Mouse (Mus musculus) WW6 (cell line): ENCODE data around the gene Suv39h2.

Experiments used
- DNase-seq: peaks from one replicate; pipeline ENCODE4 v3.0.0-alpha.2; 2013; ENCODE audit warnings: low read depth, low spot score

The Suv39h2 gene

GRCm38 (mm10) chr2:3474861-3475283, at the start of gene Suv39h2:
Suv39h2 (minus strand) TSS chr2:3475031.
- peak; percentile 81 for DNase-seq

DNA sequence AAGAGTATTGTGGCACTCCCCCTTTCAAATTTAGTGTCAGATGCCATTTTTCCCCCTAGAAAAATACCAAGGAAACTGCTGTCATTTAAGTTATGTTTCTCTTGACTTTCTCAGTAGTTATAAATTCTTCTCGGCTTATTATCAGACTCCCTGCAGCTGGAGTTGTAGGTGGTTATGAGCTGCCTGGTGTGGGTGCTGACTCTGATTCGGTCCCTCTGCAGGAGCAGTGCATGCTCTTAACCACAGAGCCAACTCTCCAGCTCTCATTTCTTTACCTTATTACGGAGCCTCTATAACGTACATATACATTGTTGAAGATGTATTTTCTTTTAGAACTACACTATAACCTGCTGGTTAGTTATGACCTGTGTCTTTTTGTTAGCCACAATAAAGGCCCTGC, 47.7 kb upstream of the Suv39h2 start:
- no peak for DNase-seq

DNA sequence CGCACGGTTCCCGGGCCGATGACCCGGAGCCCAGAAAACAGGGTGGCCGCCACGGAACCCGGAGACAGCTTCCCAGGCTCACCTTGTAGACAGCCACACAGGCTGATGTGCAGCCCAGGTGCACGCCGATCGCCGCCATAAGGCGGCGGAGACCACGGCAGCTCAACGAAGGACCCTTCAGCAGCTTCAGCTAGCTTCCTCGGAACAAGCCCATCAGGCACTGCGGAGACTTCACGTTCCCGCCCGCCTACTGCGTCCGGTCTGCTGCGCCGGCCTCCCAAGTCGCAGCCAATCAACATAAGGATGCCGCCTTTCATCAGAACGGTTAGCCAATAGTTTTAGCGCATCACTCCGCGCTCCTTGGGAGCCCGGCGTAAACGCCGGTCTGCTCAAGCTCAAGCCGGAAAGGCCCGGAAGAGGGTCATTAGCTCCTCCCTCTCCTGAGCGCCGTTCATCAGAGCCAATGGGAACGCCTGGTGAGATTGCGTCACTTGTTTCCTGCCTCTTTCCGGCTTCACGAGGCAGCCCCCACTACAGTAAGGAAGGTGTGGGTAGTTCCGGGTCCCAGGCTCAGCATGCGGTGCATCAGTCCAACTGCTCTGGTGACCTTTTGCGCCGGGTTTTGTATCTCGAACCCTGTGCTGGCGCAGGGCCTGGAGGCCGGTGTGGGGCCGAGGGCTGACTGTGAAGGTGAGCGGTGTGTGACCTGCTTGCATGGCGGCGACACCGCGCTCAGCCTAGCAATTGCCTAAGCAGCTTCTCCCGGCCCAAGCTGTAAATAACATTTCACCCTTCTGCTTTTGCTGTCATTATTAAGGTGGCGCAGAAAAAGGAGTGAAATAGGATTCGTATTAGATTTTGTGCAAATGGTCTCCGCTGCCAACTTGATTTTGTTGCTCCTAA, 38.0 kb upstream of the Suv39h2 start, which contains the start of the genes Gm45902, Hspa14 and Cdnf:
Gm45902 (minus strand) TSS at position 239 of the 903 bp plus-strand sequence.
Hspa14 (minus strand) TSS at position 263 of the 903 bp plus-strand sequence.
Cdnf (plus strand) TSS at position 479 of the 903 bp plus-strand sequence.
- DNase-seq: peak; percentile 92

DNA sequence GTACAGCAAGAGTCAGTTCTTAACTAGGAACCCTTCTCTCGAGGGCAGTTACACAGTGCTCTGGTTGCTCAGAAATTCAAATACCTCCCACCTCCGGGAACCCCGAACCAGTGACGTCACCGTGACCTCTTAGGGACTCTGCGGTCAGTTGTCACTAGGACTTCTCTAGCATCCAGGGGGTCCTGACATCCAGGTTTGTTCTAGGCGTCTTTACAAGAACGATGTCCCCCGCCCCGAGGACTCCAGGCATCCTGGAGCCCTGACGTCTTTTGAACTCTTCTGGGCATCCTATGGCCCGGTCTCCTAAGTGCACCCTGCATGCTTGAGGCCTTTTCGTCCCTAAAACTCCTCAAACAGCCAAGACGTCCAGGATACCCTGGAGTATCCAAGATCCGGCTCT, 37.2 kb upstream of the Suv39h2 start:
- DNase-seq: no peak

DNA sequence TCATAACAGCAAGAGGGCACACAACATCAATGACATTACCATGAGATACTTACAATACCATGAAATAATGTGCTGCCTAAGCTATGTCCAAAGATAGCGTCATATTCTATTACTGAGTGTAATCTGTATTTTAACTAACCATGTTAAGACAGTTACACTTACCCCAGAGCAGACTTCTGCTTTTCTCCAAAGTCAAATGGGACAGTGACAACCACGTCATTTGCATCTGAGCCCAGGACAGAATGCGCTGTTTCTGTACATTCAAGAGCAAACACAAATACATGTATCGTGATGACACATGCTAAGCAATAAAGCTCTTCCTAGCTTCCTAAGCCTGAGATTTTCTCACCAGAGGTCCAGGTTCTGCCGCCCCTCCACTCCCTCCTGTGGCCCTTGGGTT, 26.1 kb upstream of the Suv39h2 start:
- no peak for DNase-seq

DNA sequence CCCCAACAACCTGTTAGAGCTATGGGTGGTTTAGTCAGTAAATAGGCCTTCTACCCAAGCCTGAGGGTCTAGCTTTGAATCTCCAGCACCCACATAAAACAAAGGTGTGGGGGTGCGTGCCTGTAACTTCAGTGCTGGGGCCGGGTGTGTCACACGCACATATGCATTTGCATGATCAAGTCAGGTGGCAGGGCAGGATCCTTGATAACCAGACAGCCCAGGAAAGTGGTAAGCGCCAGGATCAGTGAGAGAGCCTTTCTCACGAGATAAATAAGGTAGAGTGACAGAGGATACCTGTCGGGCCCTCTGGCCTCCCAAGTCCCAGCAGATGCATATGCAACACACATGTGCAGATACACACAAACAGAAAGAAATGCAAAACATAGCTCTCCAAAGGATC, 24.7 kb upstream of the Suv39h2 start:
- DNase-seq: no peak

DNA sequence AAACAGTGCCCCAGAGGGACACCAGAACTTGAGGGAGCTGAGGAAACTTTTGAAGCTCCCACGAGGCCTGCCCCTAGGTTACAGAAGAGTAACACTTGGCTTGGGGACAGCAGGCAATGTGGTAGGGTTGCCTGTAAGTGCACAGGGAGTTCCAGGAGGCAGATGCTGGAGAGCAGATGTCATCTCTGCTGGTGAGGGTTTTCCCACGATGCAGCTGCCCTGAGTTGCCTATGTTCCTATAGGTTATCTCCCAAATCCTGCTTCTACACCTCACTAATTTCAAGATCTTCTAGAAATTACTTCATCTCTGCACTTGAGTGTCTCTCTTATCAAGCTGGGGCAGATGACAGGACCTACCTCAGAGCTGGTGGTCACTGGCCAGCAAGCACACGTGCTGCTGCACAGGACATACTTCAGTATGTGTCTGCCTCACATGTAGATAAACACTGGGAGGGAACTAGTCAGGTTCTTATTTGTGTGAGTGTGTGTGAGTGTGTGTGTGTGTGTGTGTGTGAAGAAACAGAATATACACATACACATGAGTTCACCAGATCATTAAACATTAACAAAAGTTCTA, 19.1 kb upstream of the Suv39h2 start:
- no peak for DNase-seq

DNA sequence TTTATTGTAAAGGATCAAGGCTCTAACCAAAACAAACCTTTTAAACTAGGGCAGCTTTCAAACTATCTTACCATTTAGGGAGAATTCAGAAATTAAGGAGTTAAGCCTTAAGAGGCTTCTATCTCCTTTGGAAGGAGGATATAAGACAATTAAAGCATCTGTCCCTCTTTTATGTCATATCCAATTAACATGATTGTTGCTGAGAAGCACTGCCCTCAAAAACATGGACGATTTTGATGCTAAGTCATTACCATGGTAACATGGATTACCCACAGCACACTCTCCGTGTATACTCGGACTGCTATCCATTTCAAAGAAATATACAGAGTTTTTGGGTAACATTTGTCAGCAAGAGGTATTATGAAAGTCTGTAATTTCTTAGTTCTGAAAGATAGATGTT, 15.0 kb upstream of the Suv39h2 start:
- DNase-seq: no peak

DNA sequence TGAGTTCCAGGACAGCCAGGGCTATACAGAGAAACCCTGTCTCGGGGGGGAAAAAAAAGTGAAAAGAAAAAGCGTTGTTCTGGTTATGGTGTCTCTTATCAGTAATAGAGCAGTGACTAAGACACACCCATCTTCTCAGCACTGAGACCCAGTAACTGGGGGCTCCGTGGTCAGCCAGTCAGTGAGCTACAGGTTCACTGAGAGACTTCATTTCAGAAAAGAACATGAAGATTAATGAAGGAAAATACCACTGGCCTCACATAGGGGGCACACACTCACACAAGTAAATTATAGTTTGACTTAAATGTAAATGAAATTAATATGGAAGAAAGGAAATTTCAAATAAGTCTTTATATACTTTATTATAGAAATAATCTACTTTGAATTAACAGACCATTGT, 5.4 kb upstream of the Suv39h2 start:
- DNase-seq: no peak

DNA sequence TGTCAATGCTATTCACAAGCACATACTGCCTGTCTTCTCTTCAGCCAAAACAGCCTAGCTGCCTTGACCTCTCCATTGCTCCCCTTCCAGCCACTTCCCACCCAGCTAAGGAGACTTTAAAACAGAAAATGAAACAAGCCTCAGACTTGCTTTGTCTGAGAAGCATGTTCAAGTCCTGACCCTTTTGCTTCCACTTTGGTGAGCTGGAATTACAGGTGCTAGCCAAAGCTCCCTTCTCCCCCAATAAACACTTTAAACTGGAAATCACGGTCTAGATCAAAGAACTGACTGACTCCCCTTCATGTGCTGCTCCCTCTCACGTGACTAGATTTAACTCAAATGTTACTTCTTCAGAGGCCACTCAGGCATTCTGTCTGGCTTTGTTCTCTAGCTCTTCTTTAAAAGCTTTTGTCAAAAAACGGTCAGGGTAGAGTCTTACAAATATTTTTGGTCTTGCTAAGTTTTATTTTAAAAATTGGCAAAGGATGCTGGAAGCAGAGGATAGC, 968 bp upstream of the Suv39h2 start:
- DNase-seq: no peak

- peak; percentile 34 for DNase-seq
These were observed 448 bp downstream of the Suv39h2 start for GRCm38 (mm10) chr2:3474361-3474805.

DNA sequence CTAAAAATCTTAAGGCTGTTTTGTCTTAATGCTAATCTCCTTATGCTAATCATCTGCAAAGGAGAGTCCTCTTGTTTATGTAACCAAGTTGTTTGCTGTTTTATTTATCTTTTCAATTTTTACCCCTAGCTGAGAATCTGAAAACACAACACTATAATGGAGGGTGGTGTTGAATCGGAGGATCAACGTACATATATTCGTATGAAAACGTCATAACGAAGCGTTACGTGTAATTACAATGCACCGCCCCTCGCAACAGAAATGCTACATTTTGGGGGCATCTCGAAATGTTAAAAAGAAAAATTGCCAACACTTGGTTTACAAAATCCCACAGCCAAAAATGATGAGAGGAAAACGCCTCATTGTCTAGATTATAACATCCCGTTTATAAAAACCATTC, 940 bp downstream of the Suv39h2 start:
- DNase-seq: no peak

- no peak for DNase-seq
These were observed 18.2 kb downstream of the Suv39h2 start for GRCm38 (mm10) chr2:3456590-3456989.

DNA sequence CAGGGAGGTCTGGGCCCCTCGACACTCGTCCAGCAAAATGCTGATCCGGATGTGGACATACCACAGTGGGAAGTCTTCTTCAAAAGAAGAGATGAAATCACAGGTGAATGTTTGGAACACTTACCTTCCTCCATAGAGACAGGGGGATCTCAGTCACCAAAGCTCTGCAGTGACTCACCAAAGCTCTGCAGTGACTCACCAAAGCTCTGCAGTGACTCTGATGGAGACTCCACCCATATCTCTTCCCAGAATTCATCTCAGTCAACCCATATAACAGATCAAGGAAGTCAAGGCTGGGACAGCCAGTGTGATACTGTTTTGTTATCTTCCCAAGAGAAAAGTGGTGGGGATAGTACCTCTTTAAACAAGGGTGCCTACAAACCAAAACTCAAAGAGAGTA, 21.7 kb downstream of the Suv39h2 start:
- DNase-seq: no peak

- no peak for DNase-seq
These were observed 25.4 kb downstream of the Suv39h2 start for GRCm38 (mm10) chr2:3449431-3449830.

DNA sequence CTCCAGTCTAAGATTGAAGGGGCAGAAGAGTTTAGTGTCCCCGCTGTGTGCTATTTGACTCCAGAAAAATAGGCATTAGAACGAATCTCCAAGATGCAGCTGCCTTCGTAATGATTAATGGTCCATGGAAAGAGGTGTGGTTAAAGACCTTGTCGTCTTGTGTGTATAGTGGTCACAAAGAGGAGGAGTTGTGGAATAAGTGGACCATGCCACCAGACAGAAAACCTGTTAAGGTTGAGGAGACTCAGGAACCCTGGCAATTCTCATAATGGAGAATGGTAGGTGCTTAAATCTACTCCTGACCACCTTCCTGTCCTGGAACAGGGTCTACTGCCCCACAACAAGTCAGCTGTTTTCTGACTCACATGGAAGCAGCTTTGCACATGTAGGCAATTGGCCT, 28.8 kb downstream of the Suv39h2 start:
- no peak for DNase-seq

GRCm38 (mm10) chr2:3444206-3444605, 30.6 kb downstream of the Suv39h2 start:
- no peak for DNase-seq

- DNase-seq: no peak
These were observed 36.9 kb downstream of the Suv39h2 start for GRCm38 (mm10) chr2:3437956-3438355.

DNA sequence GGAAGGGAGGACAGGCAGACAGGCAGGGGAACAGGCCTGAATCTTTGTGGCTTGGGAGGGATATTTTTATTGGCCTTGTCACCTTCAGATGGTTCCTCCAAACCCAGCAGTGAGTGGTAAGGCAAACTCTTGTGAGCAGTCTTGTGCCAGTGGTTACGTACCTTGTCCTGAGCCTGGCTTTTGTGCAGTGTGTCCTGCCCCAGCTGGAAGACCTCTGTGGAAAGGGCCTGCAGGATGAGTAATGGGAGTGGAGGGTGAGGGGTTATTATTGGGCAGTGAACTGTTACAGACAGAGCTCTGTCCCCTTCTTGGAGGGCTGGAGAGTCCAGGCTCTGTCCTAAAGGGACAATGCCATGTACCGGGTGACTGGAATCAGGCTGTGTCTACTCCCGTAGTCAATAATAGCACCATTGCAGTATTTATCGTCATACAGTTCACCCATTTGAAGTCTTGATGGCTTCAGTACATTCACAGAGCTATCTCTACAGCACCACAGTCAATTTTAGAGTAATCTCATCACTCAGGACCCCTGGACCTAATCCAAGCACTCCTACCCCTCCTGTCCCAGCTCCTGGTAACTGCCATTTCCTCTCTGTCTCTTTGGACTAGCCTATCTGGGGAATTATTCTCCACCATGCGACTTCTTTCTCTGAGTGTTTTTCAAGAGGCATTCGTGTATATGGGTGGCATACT, 39.3 kb downstream of the Suv39h2 start:
- no peak for DNase-seq

GRCm38 (mm10) chr2:3430956-3431355, 43.9 kb downstream of the Suv39h2 start:
- no peak for DNase-seq

GRCm38 (mm10) chr2:3424579-3424910, 50.3 kb downstream of the Suv39h2 start:
- no peak for DNase-seq
